Mouse (Mus musculus) WW6 (cell line): ENCODE data around the gene Vps53.

ENCODE experiments used
- DNase-seq: peaks from one replicate; pipeline ENCODE4 v3.0.0-alpha.2; 2013; ENCODE audit warnings: low read depth, low spot score

The Vps53 gene

GRCm38 (mm10) chr11:76056487-76056886 lies 123.0 kb downstream of the Vps53 start:
- DNase-seq = peak; percentile 18

GRCm38 (mm10) chr11:76052496-76052895 lies 127.0 kb downstream of the Vps53 start:
- DNase-seq = no peak

- DNase-seq = no peak
Observed at GRCm38 (mm10) chr11:76050967-76051512, 128.4 kb downstream of the Vps53 start.

- no peak for DNase-seq
Observed at GRCm38 (mm10) chr11:76050509-76050908, 128.9 kb downstream of the Vps53 start.

- no peak for DNase-seq
Observed at GRCm38 (mm10) chr11:76045367-76045766, 134.1 kb downstream of the Vps53 start.

- no peak for DNase-seq
Observed at GRCm38 (mm10) chr11:76044468-76044867, 135.0 kb downstream of the Vps53 start.

- no peak for DNase-seq
Observed at GRCm38 (mm10) chr11:76042882-76043281, 136.6 kb downstream of the Vps53 start.

GRCm38 (mm10) chr11:76042041-76042638 lies 137.3 kb downstream of the Vps53 start:
- DNase-seq = no peak

- DNase-seq = no peak
Observed at GRCm38 (mm10) chr11:76040761-76041376, 138.6 kb downstream of the Vps53 start.

- no peak for DNase-seq
Observed at GRCm38 (mm10) chr11:76040106-76040505, 139.3 kb downstream of the Vps53 start.

- no peak for DNase-seq
Observed at GRCm38 (mm10) chr11:76039271-76040053, 140.0 kb downstream of the Vps53 start.

- no peak for DNase-seq
Observed at GRCm38 (mm10) chr11:76037581-76038294, 141.7 kb downstream of the Vps53 start.

- DNase-seq = no peak
Observed at GRCm38 (mm10) chr11:76035182-76035581, 144.3 kb downstream of the Vps53 start.

GRCm38 (mm10) chr11:76033836-76034235 lies 145.6 kb downstream of the Vps53 start:
- DNase-seq = no peak

GRCm38 (mm10) chr11:76033359-76033758 lies 146.1 kb downstream of the Vps53 start:
- DNase-seq = no peak

GRCm38 (mm10) chr11:76028072-76028465 lies 151.4 kb downstream of the Vps53 start:
- no peak for DNase-seq

- DNase-seq = no peak
Observed at GRCm38 (mm10) chr11:76027139-76028071, 152.0 kb downstream of the Vps53 start, which contains the start of gene Rflnb. Gene Rflnb, minus strand, starts transcription at chr11:76027782.

- DNase-seq = no peak
Observed at GRCm38 (mm10) chr11:76026527-76027138, 152.8 kb downstream of the Vps53 start.

- DNase-seq = no peak
Observed at GRCm38 (mm10) chr11:76025080-76025583, 154.3 kb downstream of the Vps53 start.

- no peak for DNase-seq
Observed at GRCm38 (mm10) chr11:76020916-76021315, 158.5 kb downstream of the Vps53 start.
